Mouse (Mus musculus): ENCODE measurements at regions not wholly inside any gene's neighbourhood (a gene's known extent, or its start where the extent isn't known, plus 50 kb on each side); places are given as distances from the start of the nearest gene placed in this dataset.

DNA sequence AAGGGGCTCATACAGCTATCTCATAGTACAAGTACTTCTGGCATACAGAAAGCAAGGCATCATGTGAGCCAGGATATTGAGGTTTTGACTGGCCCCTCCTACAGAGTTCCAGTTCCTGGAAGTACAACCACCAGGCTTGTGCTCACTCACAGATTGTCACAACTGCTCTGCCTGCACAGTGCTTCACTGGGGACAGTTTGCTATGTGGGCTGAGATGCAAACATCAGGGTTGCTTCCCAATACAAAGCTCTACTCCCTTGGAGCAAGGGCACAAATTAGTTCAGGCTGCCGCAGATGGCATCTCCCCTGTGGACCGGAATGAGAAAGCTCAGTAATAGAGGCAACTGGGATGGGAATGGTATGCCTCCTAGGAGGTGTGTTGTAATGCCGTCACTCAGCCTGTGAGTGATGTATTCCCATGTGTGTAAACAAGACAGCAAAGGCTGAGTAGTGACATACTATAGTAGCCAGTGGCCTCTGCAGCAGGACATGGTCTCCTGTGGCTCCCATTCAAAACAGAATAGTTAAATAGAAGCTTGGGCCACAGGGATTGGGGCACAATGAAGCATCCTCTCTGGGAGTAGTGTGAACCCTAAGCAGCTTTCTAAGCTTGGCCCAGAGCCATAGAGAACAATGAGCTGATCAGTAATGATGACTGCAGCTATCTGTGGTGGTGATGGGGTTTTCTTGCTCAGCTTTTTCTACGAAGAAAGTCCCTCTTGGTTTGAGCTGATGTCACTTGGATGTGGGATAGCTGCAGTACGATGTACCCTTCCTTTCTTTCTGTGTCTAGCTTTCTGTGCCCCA is 148.8 kb upstream of the Cd180 start:
- Histone ChIP-seq H3K4me3 (ENCODE audit: insufficient read depth, low read depth, low read length) (no peak overlapping the region), H3K27ac (ENCODE audit: insufficient read depth, low read depth, low read length) (no peak overlapping the region), H3K4me1 (ENCODE audit: control insufficient read depth, insufficient read depth, low read length) (peaks cover 3% of the 10 kb centered on the region; the same call in 1 of the 2 replicates), H3K36me3 (ENCODE audit: control insufficient read depth, insufficient read depth, low read length) (no peaks in the 10 kb centered on the region), H3K27me3 (replicated peaks; ENCODE audit: control insufficient read depth, insufficient read depth, low read length) (no peaks in the 10 kb centered on the region)
- 92% methylated on average over 5 of the region's 5 CpGs for WGBS
- TF ChIP-seq CTCF (conservative IDR thresholded peaks at IDR 0.05; ENCODE audit: insufficient read depth, insufficient read length, low read depth, low read length) (no peak), POLR2A (IDR thresholded peaks at IDR 0.05; ENCODE audit: low read depth, low read length) (no peak)
- DNase-seq, result no peak

DNA sequence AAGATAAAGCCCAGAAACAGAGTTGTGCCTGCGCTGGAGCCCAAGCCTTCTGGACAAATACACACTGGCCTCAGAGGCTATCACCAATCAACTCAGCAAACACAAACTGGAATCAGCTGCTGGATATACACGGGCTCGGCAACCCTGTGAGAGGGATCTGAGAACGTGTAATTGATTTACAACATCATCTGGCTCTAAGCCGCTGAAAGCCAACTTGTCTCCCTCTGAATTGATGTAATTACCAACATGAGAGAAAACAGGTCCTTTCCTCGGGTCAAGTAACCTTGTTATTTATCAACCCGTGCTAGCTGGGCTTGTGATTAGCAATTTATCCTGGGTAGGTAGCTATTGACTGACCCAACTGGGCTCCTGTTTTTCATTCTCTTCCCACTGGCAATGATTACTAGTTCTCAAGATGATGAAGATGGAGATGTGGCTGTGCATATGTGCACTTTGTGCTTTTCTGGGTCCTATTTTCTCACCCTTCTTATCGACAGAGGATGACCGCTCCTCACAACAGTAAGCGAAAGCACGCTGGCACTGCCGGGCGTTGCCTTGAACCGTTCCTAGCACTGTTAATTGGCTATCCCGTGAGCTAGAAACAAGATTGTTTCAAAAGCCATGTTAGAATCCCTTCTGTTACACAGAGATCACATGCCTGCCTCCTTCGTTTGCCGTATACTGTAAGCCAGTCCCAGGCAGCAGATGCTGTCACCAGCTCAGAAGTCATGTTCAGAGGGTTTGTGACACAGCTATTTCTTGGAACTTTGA is 147.3 kb upstream of the Cd180 start:
- H3K4me3 ChIP-seq (ENCODE audit: insufficient read depth, low read depth, low read length), result no peak overlapping the region
- 37% methylated on average over 17 of the region's 17 CpGs for WGBS
- H3K27me3 ChIP-seq (replicated peaks; ENCODE audit: control insufficient read depth, insufficient read depth, low read length), result no peaks in the 10 kb centered on the region
- peak; percentile 65 for DNase-seq
- peaks cover 3% of the 10 kb centered on the region; the same call in 1 of the 2 replicates for H3K4me1 ChIP-seq (ENCODE audit: control insufficient read depth, insufficient read depth, low read length)
- H3K27ac ChIP-seq (ENCODE audit: insufficient read depth, low read depth, low read length), result no peak overlapping the region
- H3K36me3 ChIP-seq (ENCODE audit: control insufficient read depth, insufficient read depth, low read length), result no peaks in the 10 kb centered on the region
- no peak for TF ChIP-seq POLR2A (IDR thresholded peaks at IDR 0.05; ENCODE audit: low read depth, low read length)
- no peak for TF ChIP-seq CTCF (conservative IDR thresholded peaks at IDR 0.05; ENCODE audit: insufficient read depth, insufficient read length, low read depth, low read length)

DNA sequence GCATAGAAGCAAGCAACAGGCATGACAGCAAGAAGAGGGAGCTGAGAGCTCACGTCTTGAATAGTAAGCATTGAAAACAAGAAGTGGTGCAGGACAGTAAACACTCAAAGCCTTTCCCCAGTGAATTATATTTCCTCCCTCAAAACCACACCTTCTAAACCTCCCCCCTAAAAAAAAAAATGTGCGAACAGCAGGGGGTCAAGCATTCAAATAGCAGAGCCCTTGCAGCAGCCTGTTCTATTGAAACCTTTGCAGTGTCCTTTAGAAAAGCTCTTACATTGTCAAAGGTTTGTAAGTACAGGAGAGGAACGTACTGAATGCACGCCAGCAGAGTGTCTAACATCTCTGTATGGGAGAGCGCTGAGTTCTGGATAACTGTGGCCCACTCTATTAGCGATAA is 145.1 kb upstream of the Cd180 start:
- no peak overlapping the region for H3K4me3 ChIP-seq (ENCODE audit: insufficient read depth, low read depth, low read length)
- TF ChIP-seq CTCF (conservative IDR thresholded peaks at IDR 0.05; ENCODE audit: insufficient read depth, insufficient read length, low read depth, low read length) (no peak), POLR2A (IDR thresholded peaks at IDR 0.05; ENCODE audit: low read depth, low read length) (no peak)
- H3K27me3 ChIP-seq (replicated peaks; ENCODE audit: control insufficient read depth, insufficient read depth, low read length), result no peaks in the 10 kb centered on the region
- no peaks in the 10 kb centered on the region for H3K36me3 ChIP-seq (ENCODE audit: control insufficient read depth, insufficient read depth, low read length)
- WGBS, result 77% methylated on average over 6 of the region's 6 CpGs
- DNase-seq, result no peak
- no peak overlapping the region for H3K27ac ChIP-seq (ENCODE audit: insufficient read depth, low read depth, low read length)
- peaks cover 3% of the 10 kb centered on the region; the same call in 1 of the 2 replicates for H3K4me1 ChIP-seq (ENCODE audit: control insufficient read depth, insufficient read depth, low read length)

DNA sequence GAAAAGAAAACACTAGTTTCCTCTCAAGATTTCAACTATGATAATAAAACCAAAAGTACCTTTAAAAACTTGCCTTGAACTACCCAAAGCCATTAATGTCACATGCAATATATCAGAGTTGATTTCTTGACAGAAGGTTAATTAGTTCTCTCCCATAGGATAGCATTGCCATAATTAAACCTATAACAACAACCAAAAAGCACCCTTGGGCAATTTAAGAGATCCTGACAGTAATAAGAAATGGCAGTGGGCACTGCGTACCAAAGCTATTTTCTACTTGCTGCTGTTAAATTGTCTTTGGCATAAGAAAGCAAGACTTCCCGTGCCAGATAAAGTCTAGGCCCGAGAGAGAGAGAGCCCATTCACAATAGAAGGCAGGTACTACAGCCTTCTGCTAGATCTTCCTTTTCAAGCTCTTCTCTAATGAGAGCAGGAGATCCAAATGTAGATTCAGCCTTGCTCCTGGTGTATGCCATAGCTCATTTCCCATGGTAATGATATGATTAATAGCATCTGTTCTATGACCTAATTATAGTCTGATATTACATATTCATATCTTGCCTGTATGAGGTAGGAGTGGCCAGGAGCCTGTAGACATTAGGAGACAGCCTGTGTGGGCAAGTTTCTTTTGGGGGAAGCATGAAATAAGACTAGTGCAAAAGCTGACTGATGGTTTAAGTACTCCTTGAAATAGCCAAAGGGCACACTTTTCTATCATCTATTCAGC is 126.3 kb upstream of the Cd180 start:
- H3K27me3 ChIP-seq (replicated peaks; ENCODE audit: control insufficient read depth, insufficient read depth, low read length), result no peaks in the 10 kb centered on the region
- no peak overlapping the region for H3K4me3 ChIP-seq (ENCODE audit: insufficient read depth, low read depth, low read length)
- no peak for TF ChIP-seq POLR2A (IDR thresholded peaks at IDR 0.05; ENCODE audit: low read depth, low read length)
- TF ChIP-seq CTCF (conservative IDR thresholded peaks at IDR 0.05; ENCODE audit: insufficient read depth, insufficient read length, low read depth, low read length), result no peak
- H3K27ac ChIP-seq (ENCODE audit: insufficient read depth, low read depth, low read length), result no peak overlapping the region
- no peak for DNase-seq
- 63% methylated on average over 3 of the region's 3 CpGs for WGBS
- no peaks in the 10 kb centered on the region for H3K4me1 ChIP-seq (ENCODE audit: control insufficient read depth, insufficient read depth, low read length)
- H3K36me3 ChIP-seq (ENCODE audit: control insufficient read depth, insufficient read depth, low read length), result no peaks in the 10 kb centered on the region

DNA sequence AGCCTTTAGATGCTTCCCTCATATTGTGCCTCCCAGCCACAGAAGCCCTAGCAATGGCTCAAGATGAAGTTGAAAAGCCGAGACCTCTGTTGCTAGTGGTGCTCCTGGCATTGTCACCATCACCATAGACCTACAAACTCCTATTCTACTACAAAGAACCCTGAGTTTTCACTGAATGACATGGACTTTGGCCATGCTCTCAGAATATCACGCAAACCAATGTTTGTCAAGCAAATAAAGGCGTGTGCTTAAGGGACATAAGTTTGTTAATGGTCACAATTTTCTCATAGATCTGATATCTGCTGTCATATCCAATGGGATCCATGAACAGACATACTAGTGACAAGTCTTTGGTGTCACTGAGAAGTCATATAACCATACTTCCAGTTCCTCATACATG is 123.8 kb upstream of the Cd180 start:
- no peak overlapping the region for H3K27ac ChIP-seq (ENCODE audit: insufficient read depth, low read depth, low read length)
- DNase-seq, result no peak
- H3K36me3 ChIP-seq (ENCODE audit: control insufficient read depth, insufficient read depth, low read length), result no peaks in the 10 kb centered on the region
- 90% methylated on average over 3 of the region's 3 CpGs for WGBS
- no peaks in the 10 kb centered on the region for H3K27me3 ChIP-seq (replicated peaks; ENCODE audit: control insufficient read depth, insufficient read depth, low read length)
- TF ChIP-seq POLR2A (IDR thresholded peaks at IDR 0.05; ENCODE audit: low read depth, low read length) (no peak), CTCF (conservative IDR thresholded peaks at IDR 0.05; ENCODE audit: insufficient read depth, insufficient read length, low read depth, low read length) (no peak)
- H3K4me3 ChIP-seq (ENCODE audit: insufficient read depth, low read depth, low read length), result no peak overlapping the region
- H3K4me1 ChIP-seq (ENCODE audit: control insufficient read depth, insufficient read depth, low read length), result peaks cover 11% of the 10 kb centered on the region; the same call in 1 of the 2 replicates

DNA sequence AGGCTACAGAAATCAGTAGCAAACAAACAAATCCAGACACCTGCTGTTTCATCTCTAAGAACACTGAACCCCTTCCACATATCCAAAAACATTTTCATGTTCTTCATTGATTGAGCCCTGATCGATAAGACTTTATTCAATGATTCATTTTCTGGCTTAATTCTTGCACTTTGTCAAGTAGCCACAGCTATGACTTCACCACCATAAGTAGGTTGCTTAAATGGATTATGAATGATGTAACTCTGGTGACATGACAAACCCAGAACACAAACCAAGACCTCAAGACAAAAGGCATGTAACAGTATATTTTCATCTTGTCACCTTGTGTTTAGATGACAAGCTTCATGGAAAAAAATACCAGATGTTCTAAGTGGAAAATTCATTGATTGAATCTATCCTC is 123.1 kb upstream of the Cd180 start:
- no peak for DNase-seq
- Histone ChIP-seq H3K27ac (ENCODE audit: insufficient read depth, low read depth, low read length) (no peak overlapping the region), H3K4me1 (ENCODE audit: control insufficient read depth, insufficient read depth, low read length) (peaks cover 11% of the 10 kb centered on the region; the same call in 1 of the 2 replicates), H3K4me3 (ENCODE audit: insufficient read depth, low read depth, low read length) (no peak overlapping the region), H3K36me3 (ENCODE audit: control insufficient read depth, insufficient read depth, low read length) (no peaks in the 10 kb centered on the region), H3K27me3 (replicated peaks; ENCODE audit: control insufficient read depth, insufficient read depth, low read length) (no peaks in the 10 kb centered on the region)
- WGBS, result 96% methylated on average over 1 of the region's 1 CpGs
- TF ChIP-seq POLR2A (IDR thresholded peaks at IDR 0.05; ENCODE audit: low read depth, low read length) (no peak), CTCF (conservative IDR thresholded peaks at IDR 0.05; ENCODE audit: insufficient read depth, insufficient read length, low read depth, low read length) (no peak)
